Mouse (Mus musculus) brain, embryonic 14.5 days (tissue): Measurements from ENCODE around the gene Gm8909.

Source experiments
- CTCF ChIP-seq: fragments of 200-500 bp; IDR thresholded peaks from 2 replicates; pipeline ENCODE4 v1.5.1; 2012; ENCODE audit warnings: inconsistent platforms, mild to moderate bottlenecking, moderate library complexity, borderline replicate concordance; ENCODE audit not compliant: insufficient read depth, insufficient read length; ENCODE audit errors: extremely low read depth
- POLR2A ChIP-seq: fragments of 200-500 bp; IDR thresholded peaks from 2 replicates; pipeline ENCODE4 v1.6.1; 2012; ENCODE audit warnings: mild to moderate bottlenecking, inconsistent platforms, borderline replicate concordance; ENCODE audit not compliant: poor library complexity, insufficient read depth, insufficient read length, severe bottlenecking; ENCODE audit errors: extremely low read depth

DNA sequence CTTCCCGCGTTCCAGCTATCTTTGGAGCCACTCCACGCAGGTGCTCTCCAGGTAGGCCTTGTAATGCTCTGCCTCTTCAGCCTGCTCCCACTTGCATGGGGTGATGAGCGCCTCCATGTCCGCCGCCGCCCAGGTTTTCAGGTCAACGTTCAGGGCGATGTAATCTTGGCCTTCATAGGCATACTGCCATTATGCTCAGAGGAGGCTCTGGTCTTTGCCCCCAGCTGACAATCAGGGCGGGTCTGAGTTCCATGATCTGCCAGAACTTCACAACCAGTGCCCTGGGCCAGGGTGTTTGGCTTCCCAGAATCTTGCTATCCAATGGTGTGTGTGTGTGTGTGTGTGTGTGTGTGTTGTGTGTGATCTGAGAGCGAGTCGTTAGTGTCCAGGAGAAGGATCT, 13.9 kb upstream of the Gm8909 start:
- TF ChIP-seq CTCF (no peak), POLR2A (no peak)
